Mouse (Mus musculus): ENCODE results near the gene Nmnat2.

Nmnat2 gene

GRCm38 (mm10) chr1:152986981-152987380 lies 32.2 kb downstream of the Nmnat2 start:
- no peak for DNase-seq (ENCODE audit: low spot score in 2 of 2)

GRCm38 (mm10) chr1:152990067-152990466 lies 35.3 kb downstream of the Nmnat2 start:
- DNase-seq (ENCODE audit: low spot score in 2 of 2), result no peak

- DNase-seq (ENCODE audit: low spot score in 2 of 2), result no peak
These were observed 37.7 kb downstream of the Nmnat2 start for GRCm38 (mm10) chr1:152992271-152993134.

DNA sequence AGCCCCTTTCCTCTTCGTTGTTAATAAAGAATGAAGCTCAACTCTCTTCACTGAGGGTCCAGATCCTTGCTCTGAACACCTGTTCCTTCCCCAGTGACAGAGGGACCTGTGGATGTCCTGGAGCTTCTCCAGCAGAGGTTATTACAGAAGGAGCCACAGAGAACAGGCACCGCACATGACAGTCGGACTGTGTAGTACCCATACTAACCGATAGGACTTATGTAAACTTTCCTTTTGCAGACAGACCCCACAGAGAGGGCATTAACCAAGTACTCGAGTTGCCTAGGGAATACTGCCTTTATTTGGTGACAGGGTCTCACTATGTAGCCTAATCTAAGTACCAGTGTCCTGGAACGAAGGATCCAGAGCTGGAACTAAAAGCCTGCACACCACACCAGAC lies 39.0 kb downstream of the Nmnat2 start:
- DNase-seq (ENCODE audit: low spot score in 2 of 2), result no peak

- no peak for DNase-seq (ENCODE audit: low spot score in 2 of 2)
These were observed 45.2 kb downstream of the Nmnat2 start for GRCm38 (mm10) chr1:152999983-153000382.

DNA sequence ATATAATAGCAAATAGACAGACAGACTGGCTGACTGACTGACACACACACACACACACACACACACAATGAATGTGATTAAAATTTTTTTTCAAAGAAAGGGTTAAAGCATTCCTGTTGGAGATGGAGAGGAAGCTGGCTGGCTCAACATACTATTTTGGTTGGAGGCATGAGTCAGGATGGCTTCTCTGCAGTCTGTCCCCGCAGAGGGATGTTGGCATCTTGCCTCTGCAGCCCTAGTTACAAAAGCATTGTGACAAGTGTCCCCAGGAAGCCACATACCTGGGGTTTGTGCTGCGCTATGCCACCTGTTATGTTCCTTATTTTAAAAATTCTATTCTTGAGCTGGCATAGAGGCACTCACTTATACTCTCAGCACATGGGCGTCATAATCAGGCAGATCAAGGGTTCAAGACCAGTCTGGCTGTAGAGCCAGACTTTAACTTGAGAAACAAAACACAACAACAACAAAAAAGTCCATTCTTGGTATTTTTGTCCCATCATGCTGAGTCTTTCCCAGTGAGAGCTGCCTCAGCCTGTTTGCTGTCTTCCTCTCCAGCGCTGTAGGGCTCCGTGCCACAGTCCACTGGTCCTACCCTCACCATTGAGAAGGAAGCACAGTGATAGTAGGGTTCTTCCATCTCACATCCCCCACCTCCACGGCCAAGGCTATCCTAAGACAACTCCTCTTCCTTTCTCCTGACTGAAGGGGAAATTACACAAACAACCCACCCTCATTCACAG lies 45.9 kb downstream of the Nmnat2 start:
- no peak for DNase-seq (ENCODE audit: low spot score in 2 of 2)

DNA sequence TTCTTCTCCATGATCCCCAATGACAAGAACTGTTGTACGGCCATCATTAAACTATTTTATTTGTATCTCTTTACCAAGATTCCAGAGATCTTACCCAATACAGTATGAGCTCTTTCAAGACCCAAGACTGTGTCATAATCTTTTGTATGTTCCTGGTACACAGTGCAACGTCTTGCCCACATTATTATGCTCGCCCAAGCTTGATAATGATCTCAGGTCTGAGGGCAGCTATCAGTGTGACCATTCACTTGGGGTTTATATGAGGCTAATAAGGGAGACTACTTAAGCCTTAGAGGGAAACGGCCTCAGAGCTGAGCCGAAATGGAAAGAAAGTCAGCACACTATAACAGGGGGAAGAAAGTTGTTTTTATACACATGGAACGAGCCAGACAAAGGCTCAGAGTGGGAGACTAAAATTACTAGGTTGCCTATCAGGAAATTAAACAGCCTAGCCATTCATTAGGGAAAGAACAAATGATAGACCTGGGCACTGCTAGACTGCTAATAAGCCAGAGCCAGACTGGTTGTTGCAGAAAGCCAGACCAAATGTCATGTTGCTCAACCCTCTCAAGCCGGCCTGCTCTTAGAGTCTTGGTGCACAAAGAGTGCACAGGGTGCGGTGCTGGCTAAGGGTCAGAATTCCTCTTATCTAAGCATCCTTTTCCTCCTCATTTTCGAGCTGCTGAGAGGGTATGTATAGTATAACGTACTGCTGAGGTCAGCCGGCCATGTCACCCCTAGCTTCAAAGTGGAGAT lies 47.7 kb downstream of the Nmnat2 start:
- no peak for DNase-seq (ENCODE audit: low spot score in 2 of 2)

DNA sequence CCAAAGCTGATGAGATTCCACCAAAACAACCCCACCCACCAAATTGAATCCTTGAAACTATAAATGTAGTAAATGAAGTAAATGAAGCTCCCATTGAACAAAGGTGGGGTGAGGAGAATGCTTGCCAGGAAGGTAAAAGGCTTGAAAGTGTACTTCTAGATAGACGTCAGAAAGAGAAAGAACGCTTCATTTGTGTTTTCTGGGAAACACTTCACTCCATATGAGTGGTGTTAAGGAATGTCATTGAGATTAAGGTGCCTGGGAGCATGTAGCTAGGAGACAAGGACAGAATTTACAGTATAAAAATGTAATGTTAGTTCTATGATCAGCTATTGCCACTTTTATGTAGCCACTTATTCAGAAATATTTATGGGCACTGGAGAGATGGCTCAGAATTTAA lies 49.7 kb downstream of the Nmnat2 start:
- DNase-seq (ENCODE audit: low spot score in 2 of 2), result no peak

DNA sequence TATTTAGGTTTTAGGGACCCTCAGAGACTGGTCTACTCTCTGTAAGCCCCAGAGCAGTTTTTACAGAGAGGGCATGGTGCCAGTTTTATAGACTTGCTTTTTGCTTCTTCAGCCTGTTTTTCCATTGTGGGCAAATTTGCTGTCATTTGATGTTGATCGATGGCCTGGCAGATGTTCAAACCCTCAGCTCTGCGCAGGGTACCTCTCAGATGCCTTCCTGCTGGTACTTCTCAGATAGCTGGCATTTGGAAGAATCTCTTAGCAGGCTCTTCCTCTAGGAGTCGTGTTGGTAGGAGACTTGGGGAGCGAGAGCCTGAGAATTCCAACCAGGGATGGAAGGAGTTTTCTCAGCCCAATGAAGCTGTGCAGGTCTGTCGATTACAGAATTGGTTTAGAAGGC lies 51.3 kb downstream of the Nmnat2 start:
- no peak for DNase-seq (ENCODE audit: low spot score in 2 of 2)

- DNase-seq (ENCODE audit: low spot score in 2 of 2), result no peak
These were observed 52.0 kb downstream of the Nmnat2 start for GRCm38 (mm10) chr1:153006761-153007160.

DNA sequence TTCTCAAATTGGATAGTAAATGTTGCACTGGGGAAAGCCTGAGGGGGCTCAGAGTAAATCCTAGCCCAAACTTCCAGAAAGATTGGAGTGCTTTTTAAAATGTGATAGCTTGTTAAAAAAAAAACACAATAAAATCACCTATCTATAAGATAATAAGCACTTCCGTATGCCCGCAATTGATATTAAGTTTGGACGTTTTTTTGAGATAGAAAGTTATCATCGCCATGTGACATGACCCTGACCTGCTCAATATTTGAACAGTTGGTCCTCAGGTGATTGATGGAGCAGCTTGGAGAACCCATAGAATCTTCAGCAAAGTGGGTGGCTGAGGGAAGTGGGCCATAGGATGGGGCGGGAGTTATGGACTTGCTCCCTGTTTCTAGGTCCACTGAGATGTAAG lies 52.5 kb downstream of the Nmnat2 start:
- DNase-seq (ENCODE audit: low spot score in 2 of 2), result no peak

DNA sequence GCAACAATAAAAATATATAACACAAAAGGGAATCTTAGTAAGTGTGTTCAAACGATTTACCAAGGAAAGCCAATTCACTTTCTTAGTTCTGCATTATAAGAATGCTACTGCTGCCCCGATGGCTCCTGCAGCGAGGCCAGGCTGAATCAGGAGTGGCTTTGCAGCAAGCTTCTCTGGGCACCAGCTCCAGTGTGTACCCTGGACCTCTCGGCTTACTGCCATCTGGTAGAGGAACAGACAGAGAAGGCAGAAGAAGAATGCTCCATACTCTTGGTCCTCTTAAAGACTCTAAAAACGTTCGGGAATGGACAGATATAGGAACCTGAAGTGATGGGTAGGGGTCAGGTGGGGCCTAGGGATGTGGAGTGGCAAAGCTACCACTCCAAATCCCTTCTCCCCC lies 53.0 kb downstream of the Nmnat2 start:
- no peak for DNase-seq (ENCODE audit: low spot score in 2 of 2)

DNA sequence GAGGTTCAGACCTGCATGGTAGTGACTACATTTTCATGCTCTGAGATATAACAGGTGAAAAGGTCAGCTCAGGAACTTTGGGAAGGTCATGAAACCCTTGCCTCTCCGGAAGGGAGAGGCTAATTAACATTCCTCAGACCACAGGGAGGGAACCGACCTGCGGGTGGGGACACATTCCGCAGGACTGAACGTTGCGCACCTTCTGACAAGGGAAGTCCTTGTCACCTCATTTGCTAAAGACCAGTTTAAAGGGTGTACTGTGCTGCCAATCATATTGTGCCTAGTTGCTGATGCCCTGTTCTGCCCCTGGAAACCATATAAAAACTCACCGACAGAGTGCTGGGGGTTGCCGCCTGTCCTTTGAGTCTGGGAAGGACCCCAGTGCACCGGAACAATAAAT lies 54.5 kb downstream of the Nmnat2 start:
- no peak for DNase-seq (ENCODE audit: low spot score in 2 of 2)

- no peak for DNase-seq (ENCODE audit: low spot score in 2 of 2)
These were observed 55.9 kb downstream of the Nmnat2 start for GRCm38 (mm10) chr1:153010353-153011351.

- no peak for DNase-seq (ENCODE audit: low spot score in 2 of 2)
These were observed 56.8 kb downstream of the Nmnat2 start for GRCm38 (mm10) chr1:153011544-153011943.

- no peak for DNase-seq (ENCODE audit: low spot score in 2 of 2)
These were observed 58.9 kb downstream of the Nmnat2 start for GRCm38 (mm10) chr1:153013541-153014288.

GRCm38 (mm10) chr1:153014431-153015186 lies 59.8 kb downstream of the Nmnat2 start:
- no peak for DNase-seq (ENCODE audit: low spot score in 2 of 2)

- no peak for DNase-seq (ENCODE audit: low spot score in 2 of 2)
These were observed 61.8 kb downstream of the Nmnat2 start for GRCm38 (mm10) chr1:153016465-153017163.

DNA sequence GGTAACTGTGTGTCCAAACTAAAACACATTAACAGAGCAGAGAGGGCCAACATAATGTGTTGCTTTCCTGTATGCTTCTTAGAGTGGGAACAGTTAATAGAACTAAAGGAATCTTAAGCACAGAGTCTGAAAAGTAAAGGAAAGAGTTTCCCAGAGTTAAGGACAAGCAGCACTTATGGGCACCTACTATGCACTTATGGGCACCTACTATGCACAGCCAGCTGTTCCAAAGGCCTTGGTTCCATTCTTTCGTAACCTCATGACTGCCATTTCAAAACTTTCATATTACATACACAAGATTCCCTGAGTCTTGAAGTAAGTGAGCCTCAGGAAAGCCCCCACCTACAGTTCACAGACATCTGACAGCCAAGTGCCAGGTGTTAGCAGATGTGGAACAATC lies 64.3 kb downstream of the Nmnat2 start:
- DNase-seq (ENCODE audit: low spot score in 2 of 2), result no peak

Measured in urinary bladder, postnatal 4 days (tissue).